ENCODE assay signal across 9 mouse cellular contexts in genomic region chr14:14714130-14714529, GRCm38 (mm10). TPM values are rescaled to one million over a fixed set of nuclear protein-coding genes. Genes with fewer than 3 reads are reported as not detected.
DNase-seq lines count a peak whose midpoint lies in the region; ATAC-seq and TF ChIP-seq lines count a peak whose summit lies in the region.
"Had no signal": no experiment of that assay in that cellular context is flagged by ENCODE, and none has a peak within 500 bp of the region (broad histone marks: within the 10 kb centered on the region; RNA-seq: fewer than 3 reads in every experiment).

No protein-coding gene starts in this region.

- POLR2A ChIA-PET in Patski (lab: Charles Lee) = interaction anchor here (0.6 kb wide), 1 partner anchor 28 kb away, joined by 3 read pairs; no protein-coding TSS in a partner anchor

- in situ Hi-C loops in Patski (cut with MboI; ENCODE audit: low pct_unique_long_range_greater_than_20kb) = no loop called here

- no peak for ATAC-seq in Patski

- peak; percentile 26 for TF ChIP-seq CTCF in Patski (IDR thresholded peaks at IDR 0.05)

- H3K27me3 ChIP-seq in Patski = no peaks in the 10 kb centered on the region
- H3K27me3 ChIP-seq: neural tube, embryonic 13.5 days had no signal

- CTCF ChIA-PET in Patski (lab: Charles Lee) = interaction anchor here (0.9 to 1.5 kb wide), 4 partner anchors 9 to 149 kb away, joined by 3 to 4 read pairs (median 3); no protein-coding TSS in a partner anchor

- peak; percentile 7 to 26 for DNase-seq in cerebellum, postnatal 14 days
- no peak for DNase-seq in cerebellum, postnatal 4 days (ENCODE audit: low spot score in 2 of 2)
- DNase-seq in kidney, postnatal 4 days = peak; percentile 12 to 15
- no peak for DNase-seq in kidney, adult 8-10 months
- no peak for DNase-seq in Patski (ENCODE audit: low read depth, low spot score)
- DNase-seq in retina, embryonic 14.5 days (ENCODE audit: low spot score) = peak; percentile 45
- DNase-seq in c-Kit-positive CD71-positive TER-119-positive erythroid progenitor cells, embryonic 14.5 days (ENCODE audit: low spot score) = no peak
- DNase-seq in urinary bladder, adult 2 months (ENCODE audit: low spot score) = no peak

RNA-seq across cellular contexts. Expression of gene Slc4a7, which starts 12.1 kb away (rescaled TPM):
- 18.8 TPM for polyA plus RNA-seq in Patski (2021)
- 12.1 and 15.5 TPM in 2 replicates for polyA plus RNA-seq in urinary bladder, adult 2 months (2012; rRNA removed)

Comparison
In these comparisons a context has a peak if more than half of its experiments do, and no peak if none do; other contexts are left out.
1. DNase-seq: peak in cerebellum, postnatal 14 days (2 of 2), kidney, postnatal 4 days (2 of 2) and retina, embryonic 14.5 days (single experiment); none in cerebellum, postnatal 4 days (0 of 2), kidney, adult 8-10 months (0 of 2), Patski (single experiment), c-Kit-positive CD71-positive TER-119-positive erythroid progenitor cells, embryonic 14.5 days (single experiment) and urinary bladder, adult 2 months (single experiment).